Mouse (Mus musculus) thymus, postnatal 10 days (tissue): ENCODE measurements at regions not wholly inside any gene's neighbourhood (a gene's known extent, or its start where the extent isn't known, plus 50 kb on each side); places are given as distances from the start of the nearest gene placed in this dataset.

ENCODE experiments used
- DNase-seq, 2 experiments: peaks; one replicate each; pipeline ENCODE4 v3.0.0; 2021; ENCODE audit warnings: low spot score in 2 of 2

- no peak for DNase-seq
Measured at GRCm38 (mm10) chr13:57282816-57283215, 387.0 kb upstream of the Trpc7 start.

GRCm38 (mm10) chr13:57281941-57282710, 386.3 kb upstream of the Trpc7 start:
- DNase-seq: no peak

- DNase-seq: peak in 1 of 2 experiments; percentile 8
Measured at GRCm38 (mm10) chr13:57281504-57281903, 385.7 kb upstream of the Trpc7 start.

GRCm38 (mm10) chr13:57278580-57278979, 382.8 kb upstream of the Trpc7 start:
- no peak for DNase-seq

- no peak for DNase-seq
Measured at GRCm38 (mm10) chr13:57277076-57277475, 381.3 kb upstream of the Trpc7 start.

GRCm38 (mm10) chr13:57275871-57276270, 380.1 kb upstream of the Trpc7 start:
- DNase-seq: no peak

- DNase-seq: no peak
Measured at GRCm38 (mm10) chr13:57273593-57273992, 377.8 kb upstream of the Trpc7 start.

GRCm38 (mm10) chr13:57269614-57270013, 373.8 kb upstream of the Trpc7 start:
- DNase-seq: peak in 1 of 2 experiments; percentile 10

- peak in 1 of 2 experiments; percentile 49 for DNase-seq
Measured at GRCm38 (mm10) chr13:57259920-57260319, 364.1 kb upstream of the Trpc7 start.

- no peak for DNase-seq
Measured at GRCm38 (mm10) chr13:57259474-57259873, 363.7 kb upstream of the Trpc7 start.

GRCm38 (mm10) chr13:57255920-57256319, 360.1 kb upstream of the Trpc7 start:
- DNase-seq: no peak

GRCm38 (mm10) chr13:57249851-57250250, 354.1 kb upstream of the Trpc7 start:
- no peak for DNase-seq

- DNase-seq: no peak
Measured at GRCm38 (mm10) chr13:57249401-57249800, 353.6 kb upstream of the Trpc7 start.

GRCm38 (mm10) chr13:57246238-57246963, 350.6 kb upstream of the Trpc7 start:
- DNase-seq: no peak

GRCm38 (mm10) chr13:57236917-57237316, 341.1 kb upstream of the Trpc7 start:
- DNase-seq: no peak

GRCm38 (mm10) chr13:57236211-57236610, 340.4 kb upstream of the Trpc7 start:
- DNase-seq: no peak

- no peak for DNase-seq
Measured at GRCm38 (mm10) chr13:57232906-57233305, 337.1 kb upstream of the Trpc7 start.

GRCm38 (mm10) chr13:57231666-57232065, 335.9 kb upstream of the Trpc7 start:
- DNase-seq: no peak

- DNase-seq: no peak
Measured at GRCm38 (mm10) chr13:57230253-57230652, 334.5 kb upstream of the Trpc7 start.

GRCm38 (mm10) chr13:57221092-57221491, 325.3 kb upstream of the Trpc7 start:
- no peak for DNase-seq

GRCm38 (mm10) chr13:57216161-57216560, 320.4 kb upstream of the Trpc7 start:
- no peak for DNase-seq

- DNase-seq: no peak
Measured at GRCm38 (mm10) chr13:57212251-57212650, 316.5 kb upstream of the Trpc7 start.

GRCm38 (mm10) chr13:57191195-57191594, 295.4 kb upstream of the Trpc7 start:
- DNase-seq: no peak
